Mouse (Mus musculus) liver, adult 2 months (tissue): Measurements from ENCODE around the gene Pcdh15. TPM values are rescaled to one million over a fixed set of nuclear protein-coding genes. Genes with fewer than 3 reads are reported as not detected.

Experiments used
- DNase-seq: peaks from one replicate; pipeline ENCODE4 v3.0.0-alpha.2; 2011; ENCODE audit warnings: low read depth, low spot score; ENCODE audit errors: extremely low read depth
- H3K27ac ChIP-seq: fragments of 200-500 bp; replicated peaks from 2 replicates; pipeline ENCODE4 v1.5.1; 2012; ENCODE audit warnings: low read depth, mild to moderate bottlenecking, control low read depth, inconsistent platforms, low read length; ENCODE audit not compliant: insufficient read depth
- H3K27me3 ChIP-seq: fragments of 200-500 bp; 2 replicates; pipeline ENCODE4 v1.6.1; 2012; ENCODE audit warnings: mild to moderate bottlenecking, moderate library complexity, low read length, inconsistent platforms; ENCODE audit not compliant: control insufficient read depth, insufficient read depth
- H3K36me3 ChIP-seq: fragments of 200-500 bp; 2 replicates; pipeline ENCODE4 v1.6.1; 2012; ENCODE audit warnings: low read length, inconsistent platforms; ENCODE audit not compliant: control insufficient read depth, insufficient read depth
- H3K4me1 ChIP-seq: fragments of 200-500 bp; 2 replicates; pipeline ENCODE4 v1.6.1; 2011; ENCODE audit warnings: low read length; ENCODE audit not compliant: control insufficient read depth, insufficient read depth
- H3K4me3 ChIP-seq: fragments of 200-500 bp; 2 replicates; pipeline ENCODE4 v1.5.1; 2011; ENCODE audit warnings: low read depth, mild to moderate bottlenecking, control low read depth, low read length, moderate library complexity; ENCODE audit not compliant: insufficient read depth
- H3K79me2 ChIP-seq: fragments of 200-500 bp; 2 replicates; pipeline ENCODE4 v1.6.1; 2012; ENCODE audit warnings: inconsistent platforms, mild to moderate bottlenecking, low read length, moderate library complexity; ENCODE audit not compliant: control insufficient read depth, insufficient read depth
- H3K9ac ChIP-seq: fragments of 200-500 bp; 2 replicates; pipeline ENCODE4 v1.6.1; 2012; ENCODE audit warnings: low read depth, mild to moderate bottlenecking, control low read depth, inconsistent platforms, low read length
- CTCF ChIP-seq: fragments of 200-500 bp; IDR thresholded peaks from 2 replicates; pipeline ENCODE4 v1.5.1; 2011; ENCODE audit warnings: low read depth, low read length, control low read depth
- POLR2A ChIP-seq: fragments of 200-500 bp; IDR thresholded peaks from 2 replicates; pipeline ENCODE4 v1.6.1; 2011; ENCODE audit warnings: low read length, control low read depth; ENCODE audit not compliant: insufficient read depth; ENCODE audit errors: extremely low read depth
- WGBS: fragments of 180-500 bp; shearing (Covaris S2); methylation state at CpG from one replicate; pipeline ENCODE4 v1.1.7; 2018; 5-methylcytosine and 5-hydroxymethylcytosine counted together
- polyA plus RNA-seq: library from polyadenylated mRNA; depleted of rRNA; stranded (reverse); fragments of >200 nt; gene quantifications from 2 replicates; pipeline ENCODE4 v1.2.3, GENCODE M21; 2012
- total RNA-seq: library from RNA; depleted of rRNA; stranded (reverse); fragments of >200 nt; gene quantifications from 2 replicates; pipeline ENCODE4 v1.2.3, GENCODE M21; 2014

Gene Pcdh15
- total and polyA plus RNA-seq, 2 experiments: 0.04 to 0.09 TPM

- no peaks in the 10 kb centered on the region for H3K4me1 ChIP-seq
- H3K27ac ChIP-seq: no peak overlapping the region
- no peak overlapping the region for H3K4me3 ChIP-seq
- WGBS: 70% methylated on average over 3 of the region's 3 CpGs
- H3K79me2 ChIP-seq: no peaks in the 10 kb centered on the region
- TF ChIP-seq CTCF (no peak), POLR2A (no peak)
- no peak overlapping the region for H3K9ac ChIP-seq
- no peaks in the 10 kb centered on the region for H3K27me3 ChIP-seq
- DNase-seq: no peak
- no peaks in the 10 kb centered on the region for H3K36me3 ChIP-seq
These were observed 1240.4 kb downstream of the Pcdh15 start for GRCm38 (mm10) chr10:74339247-74340160.

GRCm38 (mm10) chr10:74359526-74359925 lies 1260.4 kb downstream of the Pcdh15 start:
- Histone ChIP-seq H3K36me3 (no peaks in the 10 kb centered on the region), H3K4me3 (no peak overlapping the region), H3K4me1 (no peaks in the 10 kb centered on the region), H3K27ac (no peak overlapping the region), H3K79me2 (no peaks in the 10 kb centered on the region), H3K27me3 (no peaks in the 10 kb centered on the region), H3K9ac (no peak overlapping the region)
- 68% methylated on average over 5 of the region's 5 CpGs for WGBS
- no peak for DNase-seq
- TF ChIP-seq CTCF (no peak), POLR2A (no peak)

- Histone ChIP-seq H3K4me3 (no peak overlapping the region), H3K27me3 (peaks cover 3% of the 10 kb centered on the region; the same call in 1 of the 2 replicates), H3K27ac (no peak overlapping the region), H3K79me2 (no peaks in the 10 kb centered on the region), H3K9ac (no peak overlapping the region), H3K36me3 (no peaks in the 10 kb centered on the region), H3K4me1 (no peaks in the 10 kb centered on the region)
- no peak for TF ChIP-seq POLR2A
- no peak for TF ChIP-seq CTCF
- no peak for DNase-seq
- WGBS: 72% methylated on average over 1 of the region's 1 CpGs
These were observed 1279.6 kb downstream of the Pcdh15 start for GRCm38 (mm10) chr10:74378697-74379096.

GRCm38 (mm10) chr10:74379276-74380134 lies 1280.4 kb downstream of the Pcdh15 start:
- Histone ChIP-seq H3K4me1 (no peaks in the 10 kb centered on the region), H3K27ac (no peak overlapping the region), H3K9ac (no peak overlapping the region), H3K79me2 (no peaks in the 10 kb centered on the region), H3K36me3 (no peaks in the 10 kb centered on the region), H3K27me3 (peaks cover 3% of the 10 kb centered on the region; the same call in 1 of the 2 replicates), H3K4me3 (no peak overlapping the region)
- no peak for DNase-seq
- TF ChIP-seq POLR2A (no peak), CTCF (no peak)
- WGBS: 56% methylated on average over 7 of the region's 7 CpGs

- no peaks in the 10 kb centered on the region for H3K4me1 ChIP-seq
- no peak overlapping the region for H3K9ac ChIP-seq
- H3K27me3 ChIP-seq: no peaks in the 10 kb centered on the region
- DNase-seq: no peak
- no peak overlapping the region for H3K27ac ChIP-seq
- no peak overlapping the region for H3K4me3 ChIP-seq
- TF ChIP-seq CTCF: no peak
- no peak for TF ChIP-seq POLR2A
- H3K36me3 ChIP-seq: no peaks in the 10 kb centered on the region
- no peaks in the 10 kb centered on the region for H3K79me2 ChIP-seq
- 75% methylated on average over 10 of the region's 10 CpGs for WGBS
These were observed 1288.7 kb downstream of the Pcdh15 start for GRCm38 (mm10) chr10:74387538-74388499.
